Mouse (Mus musculus): ENCODE data around the gene Gstm3. TPM values are rescaled to one million over a fixed set of nuclear protein-coding genes. Genes with fewer than 3 reads are reported as not detected.

Gene Gstm3
- polyA plus RNA-seq, 1 experiment, result 31.6 TPM

DNA sequence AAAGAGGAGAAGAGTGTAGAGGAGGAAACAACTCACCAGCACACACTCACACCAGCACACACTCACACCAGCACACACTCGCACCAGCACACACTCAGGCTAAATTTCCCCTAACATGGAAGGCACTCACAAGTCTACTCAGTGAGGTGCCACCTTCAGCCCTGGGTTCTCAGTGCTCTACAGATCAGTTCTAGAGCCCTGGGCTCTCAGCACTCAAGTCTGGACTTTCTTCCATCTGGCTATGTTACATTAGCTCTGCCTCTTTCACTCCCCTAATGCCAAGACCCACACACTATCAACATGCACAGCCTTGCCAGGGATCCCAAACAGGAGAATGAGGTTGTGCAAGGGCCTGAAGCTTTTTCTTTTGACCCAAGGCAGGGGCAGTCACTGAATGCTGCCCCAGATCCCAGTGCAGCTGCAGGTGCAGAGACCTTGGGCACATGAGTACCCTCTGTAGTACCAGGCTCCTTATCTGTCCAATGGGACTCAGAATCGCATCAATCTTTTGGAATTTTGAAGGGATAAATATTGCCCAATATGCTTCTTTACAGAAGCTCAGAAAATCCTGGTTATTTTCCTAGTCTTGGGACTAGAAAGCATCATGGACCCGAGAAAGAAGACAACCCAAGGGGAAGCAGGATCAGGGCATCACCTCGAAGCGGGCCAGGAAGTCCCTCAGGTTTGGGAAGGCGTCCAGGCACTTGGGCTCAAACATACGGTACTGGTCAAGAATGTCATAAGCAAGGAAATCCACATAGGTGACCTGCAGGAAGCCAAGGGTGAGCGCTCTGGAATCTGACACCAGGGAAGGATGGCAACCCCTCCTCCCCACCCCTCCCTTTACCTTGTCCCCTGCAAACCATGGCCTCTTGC is 45.3 kb upstream of the Gstm3 start:
- Histone ChIP-seq H3K36me3 (ENCODE audit: control insufficient read depth, insufficient read depth, low read length, poor library complexity, severe bottlenecking) (no peaks in the 10 kb centered on the region), H3K9ac (ENCODE audit: low read depth, poor library complexity, severe bottlenecking) (no peak overlapping the region), H3K9me3 (replicated peaks; ENCODE audit: control insufficient read depth, insufficient read depth, low read length, poor library complexity, severe bottlenecking) (no peaks in the 10 kb centered on the region), H3K4me1 (ENCODE audit: control insufficient read depth, insufficient read depth, low read length) (peaks cover 1% of the 10 kb centered on the region), H3K27me3 (ENCODE audit: control insufficient read depth, insufficient read depth, low read length, poor library complexity, severe bottlenecking) (no peaks in the 10 kb centered on the region), H3K27ac (ENCODE audit: insufficient read depth, low read length) (no peak overlapping the region), H3K4me3 (ENCODE audit: low read depth, low read length) (no peak overlapping the region)
- no peak for TF ChIP-seq CTCF (IDR thresholded peaks at IDR 0.05; ENCODE audit: low read depth, low read length)
- TF ChIP-seq POLR2A (IDR thresholded peaks at IDR 0.05; ENCODE audit: insufficient read depth, low read length), result no peak
- TF ChIP-seq EP300 (IDR thresholded peaks at IDR 0.05; ENCODE audit: insufficient read depth, low read depth, low read length), result no peak

DNA sequence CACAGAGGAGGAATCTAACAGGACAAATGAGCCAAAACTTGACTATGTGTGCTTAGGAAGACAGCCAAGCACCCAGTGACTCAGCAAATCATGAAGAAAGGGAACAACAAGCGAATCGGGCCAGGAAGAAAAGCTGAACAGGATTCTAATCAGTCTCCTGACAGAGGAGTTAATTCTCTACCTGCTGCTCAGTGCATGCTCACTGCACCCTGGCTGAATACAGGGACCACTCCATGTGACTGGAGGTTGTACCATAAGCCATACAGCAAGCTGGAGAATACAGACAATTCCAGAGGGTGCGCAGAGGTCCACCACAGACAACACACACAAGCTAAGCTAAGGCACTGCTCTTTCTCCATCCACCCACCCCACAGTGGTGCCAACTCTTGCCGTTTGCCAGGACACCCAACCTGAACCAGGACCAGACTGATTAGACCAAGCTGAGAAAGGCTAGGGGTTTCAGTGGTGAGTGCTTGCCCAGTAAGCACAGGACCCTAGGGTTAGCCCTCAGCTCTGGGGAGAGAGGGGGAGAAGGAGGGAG is 44.3 kb upstream of the Gstm3 start:
- Histone ChIP-seq H3K4me3 (ENCODE audit: low read depth, low read length) (no peak overlapping the region), H3K4me1 (ENCODE audit: control insufficient read depth, insufficient read depth, low read length) (peaks cover 1% of the 10 kb centered on the region), H3K9ac (ENCODE audit: low read depth, poor library complexity, severe bottlenecking) (no peak overlapping the region), H3K36me3 (ENCODE audit: control insufficient read depth, insufficient read depth, low read length, poor library complexity, severe bottlenecking) (no peaks in the 10 kb centered on the region), H3K9me3 (replicated peaks; ENCODE audit: control insufficient read depth, insufficient read depth, low read length, poor library complexity, severe bottlenecking) (no peaks in the 10 kb centered on the region), H3K27ac (ENCODE audit: insufficient read depth, low read length) (peak overlapping the region; percentile 24; the same call in 1 of the 2 replicates), H3K27me3 (ENCODE audit: control insufficient read depth, insufficient read depth, low read length, poor library complexity, severe bottlenecking) (no peaks in the 10 kb centered on the region)
- TF ChIP-seq CTCF (IDR thresholded peaks at IDR 0.05; ENCODE audit: low read depth, low read length) (no peak), EP300 (IDR thresholded peaks at IDR 0.05; ENCODE audit: insufficient read depth, low read depth, low read length) (no peak), POLR2A (IDR thresholded peaks at IDR 0.05; ENCODE audit: insufficient read depth, low read length) (no peak)

DNA sequence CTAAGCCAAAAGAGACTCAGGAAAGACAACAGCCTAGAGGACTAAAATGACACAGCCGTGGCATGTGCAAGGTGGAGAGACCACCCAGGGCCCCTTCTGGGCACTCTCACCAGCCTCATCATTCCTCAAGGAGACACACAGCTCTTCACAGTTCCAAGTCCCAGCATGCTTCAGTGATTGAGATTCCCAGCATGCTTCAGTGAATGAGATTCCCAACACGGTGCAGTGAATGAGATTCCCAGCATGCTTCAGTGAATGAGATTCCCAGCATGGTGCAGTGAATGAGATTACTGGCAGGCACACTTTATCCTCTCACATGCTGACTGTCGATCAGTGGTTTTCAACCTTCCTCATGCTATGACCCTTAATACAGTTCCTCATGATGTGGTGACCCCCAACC is 42.5 kb upstream of the Gstm3 start:
- Histone ChIP-seq H3K27ac (ENCODE audit: insufficient read depth, low read length) (no peak overlapping the region), H3K4me1 (ENCODE audit: control insufficient read depth, insufficient read depth, low read length) (peaks cover 1% of the 10 kb centered on the region), H3K9ac (ENCODE audit: low read depth, poor library complexity, severe bottlenecking) (no peak overlapping the region), H3K4me3 (ENCODE audit: low read depth, low read length) (no peak overlapping the region), H3K9me3 (replicated peaks; ENCODE audit: control insufficient read depth, insufficient read depth, low read length, poor library complexity, severe bottlenecking) (no peaks in the 10 kb centered on the region), H3K36me3 (ENCODE audit: control insufficient read depth, insufficient read depth, low read length, poor library complexity, severe bottlenecking) (no peaks in the 10 kb centered on the region), H3K27me3 (ENCODE audit: control insufficient read depth, insufficient read depth, low read length, poor library complexity, severe bottlenecking) (no peaks in the 10 kb centered on the region)
- TF ChIP-seq CTCF (IDR thresholded peaks at IDR 0.05; ENCODE audit: low read depth, low read length) (no peak), EP300 (IDR thresholded peaks at IDR 0.05; ENCODE audit: insufficient read depth, low read depth, low read length) (no peak), POLR2A (IDR thresholded peaks at IDR 0.05; ENCODE audit: insufficient read depth, low read length) (no peak)

DNA sequence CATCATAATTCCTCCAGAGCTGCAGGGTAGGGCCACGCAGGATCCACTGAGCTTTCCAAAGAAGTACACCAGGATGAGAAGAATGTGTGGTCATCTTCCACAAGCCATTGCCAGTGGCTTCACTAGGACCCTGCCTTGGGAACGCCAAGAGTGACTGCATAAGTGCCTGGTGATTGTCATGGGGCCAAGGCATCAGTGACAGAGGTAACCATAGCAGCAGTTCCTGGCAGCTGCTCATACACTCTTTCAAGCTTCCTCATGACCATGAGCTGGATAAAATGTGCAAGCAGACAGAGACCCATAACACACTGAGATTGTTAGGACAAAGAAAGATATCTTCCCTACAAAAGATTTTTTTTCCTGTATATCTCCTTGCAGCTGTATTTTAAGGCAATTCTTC is 41.2 kb upstream of the Gstm3 start:
- H3K27me3 ChIP-seq (ENCODE audit: control insufficient read depth, insufficient read depth, low read length, poor library complexity, severe bottlenecking), result no peaks in the 10 kb centered on the region
- peaks cover 1% of the 10 kb centered on the region for H3K4me1 ChIP-seq (ENCODE audit: control insufficient read depth, insufficient read depth, low read length)
- TF ChIP-seq POLR2A (IDR thresholded peaks at IDR 0.05; ENCODE audit: insufficient read depth, low read length) (no peak), EP300 (IDR thresholded peaks at IDR 0.05; ENCODE audit: insufficient read depth, low read depth, low read length) (no peak), CTCF (IDR thresholded peaks at IDR 0.05; ENCODE audit: low read depth, low read length) (no peak)
- no peaks in the 10 kb centered on the region for H3K36me3 ChIP-seq (ENCODE audit: control insufficient read depth, insufficient read depth, low read length, poor library complexity, severe bottlenecking)
- no peaks in the 10 kb centered on the region for H3K9me3 ChIP-seq (replicated peaks; ENCODE audit: control insufficient read depth, insufficient read depth, low read length, poor library complexity, severe bottlenecking)
- H3K9ac ChIP-seq (ENCODE audit: low read depth, poor library complexity, severe bottlenecking), result no peak overlapping the region
- H3K4me3 ChIP-seq (ENCODE audit: low read depth, low read length), result no peak overlapping the region
- H3K27ac ChIP-seq (ENCODE audit: insufficient read depth, low read length), result no peak overlapping the region

DNA sequence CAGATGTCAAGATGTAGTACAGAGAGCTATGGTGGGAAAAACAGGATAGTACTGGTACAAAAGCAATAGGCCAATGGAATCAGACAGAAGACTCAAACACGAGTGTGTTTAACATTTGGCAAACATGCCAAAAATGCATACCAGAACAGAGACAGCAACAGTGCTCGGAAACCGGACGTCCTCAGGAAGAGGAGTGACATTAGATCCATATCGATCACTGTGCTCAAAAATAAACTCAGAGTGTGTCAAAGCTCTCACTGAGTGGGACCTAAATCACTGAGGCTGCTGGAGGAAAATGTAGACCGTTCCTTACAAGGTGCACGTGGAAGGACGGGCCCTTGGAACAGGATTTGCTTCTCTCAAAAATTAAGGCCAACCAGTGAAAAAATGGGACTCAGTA is 32.9 kb upstream of the Gstm3 start:
- Histone ChIP-seq H3K27ac (ENCODE audit: insufficient read depth, low read length) (no peak overlapping the region; the same call in 1 of the 2 replicates), H3K36me3 (ENCODE audit: control insufficient read depth, insufficient read depth, low read length, poor library complexity, severe bottlenecking) (no peaks in the 10 kb centered on the region), H3K4me3 (ENCODE audit: low read depth, low read length) (no peak overlapping the region), H3K9me3 (replicated peaks; ENCODE audit: control insufficient read depth, insufficient read depth, low read length, poor library complexity, severe bottlenecking) (no peaks in the 10 kb centered on the region), H3K4me1 (ENCODE audit: control insufficient read depth, insufficient read depth, low read length) (peaks cover under 1% of the 10 kb centered on the region), H3K9ac (ENCODE audit: low read depth, poor library complexity, severe bottlenecking) (no peak overlapping the region), H3K27me3 (ENCODE audit: control insufficient read depth, insufficient read depth, low read length, poor library complexity, severe bottlenecking) (no peaks in the 10 kb centered on the region)
- no peak for TF ChIP-seq POLR2A (IDR thresholded peaks at IDR 0.05; ENCODE audit: insufficient read depth, low read length)
- TF ChIP-seq CTCF (IDR thresholded peaks at IDR 0.05; ENCODE audit: low read depth, low read length), result no peak
- TF ChIP-seq EP300 (IDR thresholded peaks at IDR 0.05; ENCODE audit: insufficient read depth, low read depth, low read length), result no peak

DNA sequence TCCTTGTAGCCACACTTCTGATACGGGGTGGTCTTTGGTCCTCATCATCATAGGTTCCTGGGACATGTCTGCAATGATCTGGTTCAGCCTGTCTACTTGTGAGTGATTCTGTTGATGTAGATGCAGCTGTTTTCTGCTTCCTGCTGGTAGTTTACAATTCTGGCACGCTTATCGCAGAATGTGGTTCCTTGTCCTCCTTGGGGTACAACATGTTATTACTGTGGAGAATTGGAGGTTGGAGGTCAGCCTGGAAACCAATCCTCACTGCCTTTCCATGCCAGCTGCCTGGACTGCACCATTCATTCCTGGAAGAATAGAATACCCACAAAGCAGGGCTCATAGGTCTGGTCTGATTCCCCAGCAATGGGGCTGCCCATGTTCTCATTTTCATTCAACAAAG is 30.4 kb upstream of the Gstm3 start:
- no peak overlapping the region for H3K9ac ChIP-seq (ENCODE audit: low read depth, poor library complexity, severe bottlenecking)
- H3K9me3 ChIP-seq (replicated peaks; ENCODE audit: control insufficient read depth, insufficient read depth, low read length, poor library complexity, severe bottlenecking), result 0 out of 2 replicates have a peak, but pooled peaks cover 1% of the 10 kb centered on the region
- no peaks in the 10 kb centered on the region for H3K36me3 ChIP-seq (ENCODE audit: control insufficient read depth, insufficient read depth, low read length, poor library complexity, severe bottlenecking)
- no peaks in the 10 kb centered on the region for H3K27me3 ChIP-seq (ENCODE audit: control insufficient read depth, insufficient read depth, low read length, poor library complexity, severe bottlenecking)
- H3K4me1 ChIP-seq (ENCODE audit: control insufficient read depth, insufficient read depth, low read length), result peaks cover 4% of the 10 kb centered on the region
- no peak overlapping the region for H3K27ac ChIP-seq (ENCODE audit: insufficient read depth, low read length)
- no peak overlapping the region for H3K4me3 ChIP-seq (ENCODE audit: low read depth, low read length)
- TF ChIP-seq EP300 (IDR thresholded peaks at IDR 0.05; ENCODE audit: insufficient read depth, low read depth, low read length), result no peak
- TF ChIP-seq POLR2A (IDR thresholded peaks at IDR 0.05; ENCODE audit: insufficient read depth, low read length), result no peak
- no peak for TF ChIP-seq CTCF (IDR thresholded peaks at IDR 0.05; ENCODE audit: low read depth, low read length)
